Mouse (Mus musculus): ENCODE data around the gene Gm4763. TPM values are rescaled to one million over a fixed set of nuclear protein-coding genes. Genes with fewer than 3 reads are reported as not detected.
A peak's percentile ranks its signal among the peaks of the same experiment; 100 is the strongest.
"Not testable (repeated sequence)": the region's sequence is repeated elsewhere in the genome, so short reads cannot be mapped to it uniquely, and the experiment has no call there.

Gene Gm4763
- total RNA-seq (2021): not detected
- long read RNA-seq: 0 reads

DNA sequence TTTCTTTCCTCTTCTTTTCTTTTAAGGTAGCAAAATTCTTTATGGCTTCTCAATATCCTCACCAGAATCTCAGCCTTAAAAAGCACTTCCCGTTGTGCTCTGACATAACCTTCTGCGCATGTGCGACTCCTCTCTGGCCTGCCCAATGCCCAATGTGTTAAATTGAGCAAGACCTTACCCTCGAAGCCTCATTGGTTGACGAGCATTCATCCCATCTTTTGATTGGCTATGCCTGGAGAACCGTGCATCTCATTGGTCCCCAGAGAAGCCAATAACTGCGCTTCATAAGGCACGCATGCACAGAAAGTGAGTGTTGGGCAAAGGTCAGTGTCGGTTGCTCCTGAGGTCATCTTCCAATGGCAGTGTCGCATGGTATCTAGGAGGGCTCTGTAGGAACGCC, at the start of gene Gm4763:
Gene Gm4763, minus strand, starts transcription at position 101 of the 400 bp plus-strand sequence.
- not testable (repeated sequence) for DNase-seq (ENCODE audit: low spot score in 2 of 2)

DNA sequence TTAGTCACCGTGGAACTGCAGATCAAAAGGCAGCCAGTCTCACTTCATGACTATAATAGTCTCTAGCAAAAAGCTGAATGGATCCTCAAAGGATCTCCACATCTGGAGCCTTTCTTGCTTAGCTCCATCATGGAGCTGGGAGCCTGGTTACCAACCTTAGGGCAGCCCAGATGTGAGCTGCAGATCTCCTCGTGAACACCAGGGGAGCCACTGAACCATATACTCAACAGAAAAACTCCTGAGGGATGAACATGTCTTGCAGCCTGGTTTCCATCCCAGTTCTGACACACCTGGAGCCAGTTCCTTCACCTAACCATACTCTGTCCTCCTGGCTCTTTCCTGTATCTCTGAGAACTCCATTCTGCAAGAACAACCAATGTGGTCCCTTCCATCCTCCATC, 49.4 kb upstream of the Gm4763 start:
- DNase-seq (ENCODE audit: low spot score in 2 of 2): no peak

DNA sequence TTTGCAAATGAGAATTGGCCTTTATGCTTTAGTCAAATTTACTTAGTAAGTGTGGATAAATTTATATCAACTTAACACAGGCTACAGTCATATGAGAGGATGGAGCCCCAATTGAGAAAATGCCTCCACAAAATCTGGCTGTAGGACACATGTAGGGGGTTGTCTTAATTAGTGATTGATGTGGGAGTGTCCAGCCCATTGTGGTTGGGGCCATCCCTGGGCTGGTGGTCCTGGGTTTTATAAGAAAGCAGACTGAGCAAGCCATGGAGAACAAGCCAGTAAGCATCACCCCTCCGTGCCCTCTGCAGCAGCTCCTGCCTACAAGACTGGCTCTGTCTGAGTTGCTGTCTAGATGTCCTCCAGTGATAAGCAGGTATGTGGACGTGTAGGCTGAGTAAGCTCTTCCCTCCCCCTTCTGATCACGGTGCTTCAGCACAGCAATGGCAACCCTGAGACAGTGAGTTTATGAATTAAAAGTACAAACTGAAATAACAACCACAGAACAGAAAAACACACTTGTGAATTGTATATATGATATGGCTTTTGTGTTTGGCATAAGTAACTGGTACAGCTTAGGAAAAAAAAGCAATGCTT, 47.3 kb upstream of the Gm4763 start:
- no peak for DNase-seq (ENCODE audit: low spot score in 2 of 2)

DNA sequence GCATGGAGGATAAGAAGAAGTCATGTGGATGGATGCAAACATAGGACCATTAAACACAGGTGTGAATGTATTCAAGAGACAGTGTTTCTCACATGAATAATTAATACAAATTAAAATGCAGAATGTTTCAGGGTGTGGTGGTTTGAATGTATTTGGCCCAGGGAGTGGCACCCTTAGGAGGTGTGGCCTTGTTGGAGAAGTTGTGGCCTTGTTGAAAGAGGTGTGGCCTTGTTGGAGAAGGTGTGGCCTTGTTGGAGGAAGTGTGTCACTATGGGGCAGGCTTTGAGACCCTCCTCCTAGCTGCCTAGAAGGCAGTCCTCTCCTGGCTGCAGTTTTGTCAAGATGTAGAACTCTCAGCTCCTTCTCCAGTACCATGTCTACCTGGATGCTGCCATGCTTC, 44.7 kb upstream of the Gm4763 start:
- DNase-seq (ENCODE audit: low spot score in 2 of 2): no peak

DNA sequence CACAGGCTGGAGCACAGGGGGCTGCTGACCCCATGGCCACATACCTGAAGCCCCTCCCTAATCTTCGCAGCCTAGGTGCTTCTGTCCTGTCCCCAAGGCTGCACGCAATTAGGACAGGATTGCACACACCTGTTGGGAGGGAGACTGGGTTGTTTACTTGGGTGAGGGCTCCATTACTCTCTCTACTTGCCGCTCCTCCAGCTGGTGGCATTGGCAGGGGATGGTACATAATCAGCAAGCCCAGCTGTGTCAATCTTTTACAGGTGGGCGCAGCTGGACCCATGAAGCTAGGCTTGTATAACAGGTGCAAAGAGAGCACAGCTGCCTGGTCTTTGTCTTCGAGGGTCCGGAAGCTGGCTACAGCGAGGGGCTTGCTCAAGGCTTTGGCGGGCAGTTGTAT, 35.9 kb upstream of the Gm4763 start:
- no peak for DNase-seq (ENCODE audit: low spot score in 2 of 2)

DNA sequence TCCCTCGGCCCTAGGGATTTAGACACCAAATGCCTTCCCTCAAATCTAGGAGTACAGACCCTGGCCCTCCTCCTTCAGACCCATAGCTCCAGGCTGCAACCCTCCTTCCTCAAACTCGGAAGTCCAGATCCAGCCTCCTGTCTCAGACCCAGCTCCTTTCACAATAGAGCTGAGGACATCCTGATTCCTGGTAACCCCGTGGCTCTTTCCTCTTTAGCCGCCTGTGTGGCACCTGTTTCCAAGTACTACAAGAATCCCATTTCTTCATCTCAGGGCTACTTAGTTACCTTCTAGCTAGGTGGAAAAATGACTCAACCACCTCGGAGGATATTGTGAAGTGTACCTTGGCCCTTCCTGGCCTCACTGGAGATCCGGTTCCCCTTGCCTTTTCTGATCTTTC, 34.5 kb upstream of the Gm4763 start:
- DNase-seq (ENCODE audit: low spot score in 2 of 2): no peak

DNA sequence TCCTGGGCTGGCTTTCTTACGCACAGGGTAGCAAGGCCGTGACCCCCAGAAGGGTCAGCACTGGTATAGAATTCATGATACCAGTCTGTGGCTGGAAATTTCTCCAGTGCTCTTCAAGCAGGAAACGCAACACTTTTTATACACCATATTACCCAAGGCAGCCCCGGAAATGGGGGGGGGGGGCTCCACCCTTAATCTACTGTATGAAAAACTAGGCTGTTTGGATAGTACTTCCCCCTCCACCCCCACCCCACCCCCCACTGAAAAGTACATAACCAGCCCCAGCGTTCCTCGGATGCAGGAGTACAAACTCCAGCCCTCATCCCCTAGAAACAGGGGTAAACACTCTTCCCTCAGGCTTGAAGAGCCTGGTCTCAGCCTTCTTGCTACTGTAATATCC, 33.5 kb upstream of the Gm4763 start, which contains the start of gene Cd177:
Gene Cd177, minus strand, starts transcription at position 101 of the 400 bp plus-strand sequence.
- no peak for DNase-seq (ENCODE audit: low spot score in 2 of 2)

DNA sequence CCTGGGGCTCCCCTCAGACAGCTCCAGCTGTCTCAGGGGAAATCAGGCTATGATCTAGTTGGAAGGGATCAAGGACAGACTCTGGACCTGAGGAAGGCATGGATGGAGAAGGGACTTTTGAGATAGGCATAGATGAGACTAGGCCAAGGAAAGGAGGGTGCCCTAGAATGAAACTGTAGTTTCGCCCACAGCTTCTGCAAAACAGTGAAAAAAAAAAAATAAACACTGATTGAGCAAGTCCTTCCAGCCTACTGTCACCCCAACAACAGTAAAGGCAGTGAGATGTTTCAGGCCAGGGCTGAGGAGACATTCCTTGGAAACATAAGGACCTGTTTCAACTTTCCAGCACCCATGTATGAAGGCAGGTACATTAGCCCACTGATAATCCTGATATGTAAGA, 31.8 kb upstream of the Gm4763 start:
- DNase-seq (ENCODE audit: low spot score in 2 of 2): no peak

DNA sequence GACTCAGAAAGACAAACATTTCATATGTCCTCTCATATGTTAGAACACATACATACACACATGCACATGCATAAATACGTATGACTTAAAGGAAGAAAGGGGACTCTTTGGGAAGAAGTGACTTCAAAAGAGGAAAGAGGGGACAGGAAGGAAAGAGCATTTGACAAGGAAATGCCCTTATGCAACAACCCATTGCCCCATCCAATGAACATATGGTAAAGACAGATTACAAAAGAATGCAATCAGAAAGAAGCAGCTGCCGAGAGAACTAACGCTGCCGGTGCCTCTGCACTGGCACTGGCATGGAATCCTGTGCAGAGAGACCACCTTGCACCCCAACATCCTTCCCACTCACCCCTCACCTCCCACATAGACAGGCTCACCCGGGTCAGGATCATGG, 26.8 kb upstream of the Gm4763 start:
- peak in 1 of 2 experiments; percentile 41 for DNase-seq (ENCODE audit: low spot score in 2 of 2)

DNA sequence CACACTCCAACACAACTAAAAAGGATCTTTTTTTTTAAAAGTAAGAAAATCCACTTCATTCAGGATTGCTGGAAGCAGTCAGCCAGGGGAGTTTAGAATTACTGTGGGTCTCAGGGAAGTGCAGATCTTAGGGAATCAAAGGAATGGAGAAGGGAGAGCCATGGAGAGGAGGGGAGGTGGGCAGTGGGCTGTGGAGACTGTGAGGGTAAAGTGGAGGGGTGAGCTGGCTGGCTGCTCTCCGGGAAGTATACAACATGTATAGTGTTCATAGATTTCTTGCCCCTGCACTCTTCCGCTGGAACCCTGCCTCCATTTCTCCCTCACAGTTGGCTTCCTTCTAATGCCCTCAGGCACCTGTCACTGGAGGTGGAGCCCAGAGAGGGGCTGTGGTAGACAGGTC, 24.9 kb upstream of the Gm4763 start:
- DNase-seq (ENCODE audit: low spot score in 2 of 2): no peak

DNA sequence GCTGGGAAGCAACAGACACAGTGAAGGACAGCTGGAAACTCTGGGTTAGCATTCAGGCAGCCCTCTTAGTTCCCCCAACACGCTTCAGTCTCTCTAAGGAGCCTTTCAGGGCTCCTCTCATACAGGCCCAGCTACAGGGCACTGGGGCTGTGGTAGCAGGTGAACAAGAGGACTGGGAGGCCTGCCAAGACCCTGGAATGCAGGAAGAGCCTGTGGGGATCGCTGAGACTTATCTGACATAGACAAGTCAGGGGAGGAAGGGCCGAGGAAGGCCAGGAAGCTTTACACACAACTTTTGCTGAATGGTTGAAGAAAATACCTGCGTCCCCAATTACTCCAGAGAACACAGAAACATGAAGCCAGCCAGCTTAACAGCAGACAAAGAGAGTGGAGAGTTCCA, 24.0 kb upstream of the Gm4763 start:
- DNase-seq (ENCODE audit: low spot score in 2 of 2): no peak

DNA sequence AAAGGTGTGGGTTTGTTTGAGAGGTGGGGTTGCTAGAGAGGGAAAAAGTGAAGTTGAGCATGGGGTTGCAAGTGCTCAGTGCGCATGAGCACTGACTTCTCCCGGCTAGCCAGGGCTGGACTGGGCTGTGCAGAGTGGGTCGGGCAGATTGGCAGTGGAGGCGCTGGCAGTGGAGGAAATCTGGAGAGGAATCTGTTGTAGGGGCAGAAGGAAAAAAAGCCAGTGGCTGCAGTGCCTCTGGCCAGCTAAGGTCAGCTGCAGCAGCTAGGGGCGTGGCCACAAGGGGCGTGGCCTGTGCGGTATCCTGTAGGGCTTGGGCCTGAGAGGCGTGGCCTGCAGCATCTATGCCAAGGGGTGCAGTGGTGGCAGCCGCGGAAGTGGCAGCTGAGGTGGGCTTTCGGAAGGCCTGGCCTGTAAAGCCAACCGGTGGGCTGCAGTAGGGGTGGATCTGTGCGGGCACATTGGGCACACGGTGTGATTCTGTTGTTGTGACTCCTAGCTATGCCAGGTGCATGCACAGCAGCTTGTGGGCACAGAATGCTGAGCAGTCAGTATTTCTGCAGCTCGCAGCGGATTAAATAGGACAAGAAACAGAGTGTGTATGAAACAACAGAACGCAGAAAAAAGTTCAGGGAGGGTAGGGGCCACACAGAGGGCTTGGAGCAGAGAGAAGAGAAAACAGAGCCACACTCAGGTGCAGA, 9.4 kb upstream of the Gm4763 start:
- no peak for DNase-seq (ENCODE audit: low spot score in 2 of 2)

DNA sequence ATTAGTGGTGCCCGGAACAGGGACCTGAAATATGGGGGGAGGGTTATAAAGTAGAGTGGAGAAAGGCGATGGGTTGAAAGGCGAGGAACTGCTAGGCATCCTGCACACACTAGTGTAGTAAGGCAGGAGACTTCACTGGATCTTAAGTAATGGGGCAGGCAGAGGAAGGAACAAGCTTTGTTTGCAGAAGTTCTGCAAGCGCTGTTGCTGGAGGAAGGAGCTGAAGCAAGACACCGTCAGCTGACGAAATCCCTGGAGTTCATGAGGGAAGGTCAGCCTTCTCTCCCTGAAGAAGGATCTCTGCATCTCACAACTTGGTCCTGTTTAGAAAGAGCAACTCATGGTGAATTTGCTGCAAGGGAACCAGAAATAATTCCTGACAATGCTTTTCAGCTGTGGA, 11.7 kb downstream of the Gm4763 start:
- DNase-seq (ENCODE audit: low spot score in 2 of 2): no peak

DNA sequence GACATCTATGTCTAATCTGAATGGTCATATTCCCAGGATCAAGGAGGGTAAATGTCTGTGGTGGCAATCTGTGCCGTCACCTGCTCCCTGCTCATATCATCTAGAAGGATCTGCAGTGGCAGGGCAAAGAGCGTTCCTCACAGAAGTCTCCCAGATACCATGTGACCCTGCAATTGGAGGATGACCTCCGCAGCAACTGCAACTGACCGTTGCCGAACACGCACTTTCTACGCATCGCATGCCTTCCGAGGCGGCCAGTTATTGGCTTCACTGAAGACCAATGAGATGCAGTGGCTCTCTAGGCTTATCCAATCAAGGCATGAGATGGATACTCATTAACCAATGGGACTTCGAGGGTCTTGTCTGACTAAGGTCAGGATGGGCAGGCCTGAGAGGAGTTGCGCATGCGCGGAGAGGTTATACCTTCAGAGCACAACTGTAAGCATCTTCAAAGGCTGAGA, 17.8 kb downstream of the Gm4763 start, which contains the start of gene BC049730:
Gene BC049730, plus strand, starts transcription at position 411 of the 461 bp plus-strand sequence.
- no peak for DNase-seq (ENCODE audit: low spot score in 2 of 2)

DNA sequence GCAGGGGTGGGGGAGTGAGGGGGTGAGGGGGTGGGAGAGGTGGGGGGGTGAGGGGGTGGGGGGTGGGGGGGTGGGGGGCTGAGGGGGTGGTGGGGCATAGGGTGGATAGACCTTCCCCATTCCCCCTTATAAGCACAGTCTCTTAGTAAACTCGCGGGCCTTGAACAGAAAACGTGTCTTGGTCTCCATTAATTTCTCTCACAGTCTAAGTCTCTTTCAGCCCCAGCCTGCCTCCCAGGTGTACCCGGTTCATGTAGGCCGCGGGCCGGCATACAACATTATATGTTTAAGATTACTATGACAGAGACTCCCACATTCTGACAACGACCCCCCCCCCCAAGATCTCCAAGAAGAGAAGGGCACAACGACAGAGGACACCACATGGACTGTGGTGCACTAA, 23.9 kb downstream of the Gm4763 start:
- DNase-seq (ENCODE audit: low spot score in 2 of 2): not testable (repeated sequence)

DNA sequence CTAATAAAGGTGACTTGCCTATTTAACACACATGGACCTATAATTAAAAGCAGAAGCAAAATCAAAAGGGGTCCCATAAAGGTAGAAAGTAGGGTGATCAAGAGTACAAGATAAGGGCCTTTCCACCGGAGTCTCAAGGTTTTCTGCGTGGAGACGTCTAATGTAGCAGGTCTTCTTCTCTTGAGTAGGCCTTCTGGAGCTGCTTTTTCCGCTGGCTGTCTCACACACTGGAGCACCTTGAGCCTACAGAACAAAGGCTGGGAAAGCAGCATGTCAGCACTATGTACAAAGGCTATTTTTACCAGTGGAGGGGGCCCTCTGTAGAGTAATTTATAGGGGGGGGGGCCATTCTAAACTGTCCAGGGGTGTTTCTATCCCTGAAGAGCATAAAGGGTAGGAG, 28.8 kb downstream of the Gm4763 start:
- DNase-seq (ENCODE audit: low spot score in 2 of 2): not testable (repeated sequence)

DNA sequence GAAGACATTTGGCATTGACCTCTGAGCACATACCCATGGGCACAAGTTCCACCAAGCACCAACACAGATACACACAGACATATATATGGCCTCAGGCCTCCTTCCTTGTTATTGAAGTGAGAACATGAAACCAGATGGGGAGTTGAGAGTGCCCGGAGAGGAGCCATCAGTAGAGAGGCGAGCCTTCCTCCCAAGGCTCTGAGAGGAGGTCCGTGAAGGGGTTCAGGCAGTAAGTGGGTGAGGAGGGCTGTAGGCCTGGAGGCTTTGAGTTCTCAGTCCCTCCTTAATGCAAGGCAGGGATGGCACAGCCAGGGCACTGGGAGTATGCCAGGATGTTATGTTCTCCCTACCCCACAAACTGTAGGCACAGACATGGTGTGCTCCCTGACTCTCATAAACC, 34.0 kb downstream of the Gm4763 start:
- not testable (repeated sequence) for DNase-seq (ENCODE audit: low spot score in 2 of 2)

DNA sequence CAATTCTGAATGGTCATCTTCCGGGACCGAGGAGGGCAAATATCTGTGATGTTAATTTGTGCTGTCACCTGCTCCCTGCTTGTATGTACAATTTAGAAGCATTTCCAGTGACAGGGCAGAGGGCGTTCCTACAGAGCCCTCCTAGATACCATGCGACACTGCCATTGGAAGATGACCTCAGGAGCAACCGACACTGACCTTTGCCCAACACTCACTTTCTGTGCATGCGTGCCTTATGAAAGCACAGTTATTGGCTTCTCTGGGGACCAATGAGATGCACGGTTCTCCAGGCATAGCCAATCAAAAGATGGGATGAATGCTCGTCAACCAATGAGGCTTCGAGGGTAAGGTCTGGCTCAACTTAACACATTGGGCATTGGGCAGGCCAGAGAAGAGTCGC, 39.2 kb downstream of the Gm4763 start:
- DNase-seq (ENCODE audit: low spot score in 2 of 2): not testable (repeated sequence)

DNA sequence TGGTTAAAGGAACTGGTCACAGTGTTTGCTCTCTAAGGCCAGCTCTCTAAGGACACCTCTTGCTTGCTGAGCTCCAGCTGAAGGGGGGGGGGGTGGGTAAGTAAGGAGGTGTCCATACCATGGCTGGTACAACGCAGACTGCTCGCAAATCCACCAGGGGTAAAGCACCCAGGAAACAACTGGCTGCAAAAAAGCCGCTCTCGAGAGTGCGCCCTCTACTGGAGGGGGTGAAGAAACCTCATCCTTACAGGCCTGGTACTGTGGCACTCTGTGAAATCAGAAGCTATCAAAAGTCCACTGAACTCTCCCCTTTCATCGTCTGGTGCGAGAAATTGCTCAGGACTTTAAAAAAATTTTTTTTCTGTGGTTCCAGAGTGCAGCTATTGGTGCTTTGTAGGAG, 42.6 kb downstream of the Gm4763 start:
- not testable (repeated sequence) for DNase-seq (ENCODE audit: low spot score in 2 of 2)

DNA sequence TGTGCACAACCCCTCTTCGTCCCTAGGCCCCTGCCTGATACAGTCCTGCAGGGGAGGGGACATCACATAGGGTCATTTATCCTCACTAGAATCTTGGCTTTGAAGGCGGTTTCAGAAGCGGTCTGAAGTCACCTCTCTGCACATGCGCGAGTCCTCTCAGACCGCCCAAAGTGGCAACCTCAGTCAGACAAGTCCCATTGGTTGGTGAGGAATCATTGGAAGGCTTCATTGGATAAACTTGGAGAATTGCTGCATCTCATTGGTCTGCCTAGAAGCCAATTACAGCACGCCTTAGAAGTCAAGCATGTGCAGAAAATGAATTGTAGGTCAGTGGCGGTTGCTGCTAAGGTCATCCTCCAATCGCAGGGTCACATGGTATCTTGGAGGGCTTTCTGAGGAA, 50.1 kb downstream of the Gm4763 start, which contains the start of gene Tex101:
Gene Tex101, minus strand, starts transcription at position 101 of the 400 bp plus-strand sequence.
- DNase-seq (ENCODE audit: low spot score in 2 of 2): no peak

DNA sequence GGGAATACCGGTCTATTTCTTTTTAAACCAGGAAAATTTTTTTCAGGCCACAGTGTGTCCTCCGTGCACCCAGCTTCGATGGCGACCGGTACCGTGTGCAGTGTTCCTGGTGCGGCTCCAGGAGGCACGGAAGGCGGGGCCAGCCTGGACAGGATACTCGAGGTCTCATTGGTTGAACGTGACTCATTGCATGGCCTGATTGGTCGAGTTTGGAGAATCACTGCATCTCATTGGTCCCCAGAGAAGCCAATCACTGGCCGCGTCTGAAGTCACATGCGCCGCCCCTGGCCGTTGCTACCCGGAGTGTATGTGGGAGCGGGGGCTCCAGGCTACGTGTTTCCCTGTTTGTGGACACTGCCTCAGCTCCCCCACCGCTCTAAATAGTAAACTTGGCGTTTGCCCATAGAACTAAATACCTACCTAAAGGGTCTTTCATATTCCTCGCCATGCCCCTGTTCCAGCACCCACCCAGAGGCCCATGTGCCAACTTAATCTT, 54.7 kb downstream of the Gm4763 start:
- DNase-seq (ENCODE audit: low spot score in 2 of 2): no peak
